Mouse (Mus musculus): Measurements from ENCODE around the gene Olfr1257. TPM values are rescaled to one million over a fixed set of nuclear protein-coding genes. Genes with fewer than 3 reads are reported as not detected.

The Olfr1257 gene
- not detected in 4 replicates for total RNA-seq (2023)

GRCm38 (mm10) chr2:89878137-89878536, at the start of gene Olfr1257:
Gene Olfr1257 (plus strand): TSS chr2:89878437.

DNA sequence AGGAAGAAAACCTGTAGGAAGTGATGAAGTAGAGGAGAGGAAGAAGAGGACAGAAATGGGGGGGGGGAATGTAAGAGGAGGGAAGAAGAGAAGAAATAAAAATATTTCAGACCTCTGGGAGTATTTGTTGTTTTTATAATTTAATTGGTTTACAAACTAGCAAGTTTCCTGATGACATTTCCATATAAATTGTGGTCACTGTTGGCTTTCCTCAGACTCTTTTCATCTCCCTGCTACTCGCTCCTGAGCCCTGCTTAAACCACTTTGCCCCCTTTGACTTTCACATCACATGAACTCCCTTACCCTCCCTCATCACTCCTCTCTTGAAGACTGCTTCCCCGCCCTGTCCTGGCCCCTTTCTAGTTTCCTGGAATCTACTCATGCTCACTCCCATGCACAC, 36.8 kb upstream of the Olfr1257 start, which contains the start of gene Olfr1256:
Olfr1256 (minus strand) TSS at position 101 of the 400 bp plus-strand sequence.

DNA sequence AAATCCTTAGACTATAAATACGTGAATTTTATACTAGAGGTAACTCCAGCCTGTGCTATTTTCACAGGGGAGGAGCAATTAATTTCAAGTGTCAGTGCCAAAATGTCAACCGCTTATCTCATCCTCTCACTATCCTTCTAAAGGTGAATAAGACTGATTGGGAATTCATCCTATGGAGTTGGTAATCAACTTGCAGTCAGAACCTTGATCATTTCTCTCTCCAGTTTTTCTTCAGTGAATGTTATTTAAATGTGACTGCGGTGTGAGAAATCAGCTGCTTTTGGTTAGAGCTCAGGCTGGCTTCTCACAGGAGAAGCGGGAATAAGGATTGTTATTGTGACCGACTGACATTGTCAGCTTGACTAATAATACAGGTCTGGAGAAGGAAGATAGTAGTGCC, 30.1 kb upstream of the Olfr1257 start, which contains the start of gene Olfr48:
Olfr48 (minus strand) TSS at position 101 of the 400 bp plus-strand sequence.

GRCm38 (mm10) chr2:89927009-89927408, 48.8 kb downstream of the Olfr1257 start, which contains the start of gene Olfr1258:
Gene Olfr1258 (plus strand): TSS chr2:89927309.

Other genes starting within 250 kb of the Olfr1257 start
- not detected in 4 replicates for gene Olfr1249, start 243.5 kb upstream of the Olfr1257 start, total RNA-seq (2023)
- gene Olfr1250, start 217.0 kb upstream of the Olfr1257 start, total RNA-seq (2023), result not detected in 4 replicates
- gene Olfr1251, start 206.5 kb upstream of the Olfr1257 start, total RNA-seq (2023), result not detected in 4 replicates
- not detected in 4 replicates for gene Olfr1252, start 153.4 kb upstream of the Olfr1257 start, total RNA-seq (2023)
- not detected in 4 replicates for gene Olfr1253, start 121.3 kb upstream of the Olfr1257 start, total RNA-seq (2023)
- gene Olfr1254, start 84.8 kb upstream of the Olfr1257 start, total RNA-seq (2023), result not detected in 4 replicates
- not detected in 4 replicates for gene Olfr1255, start 66.4 kb upstream of the Olfr1257 start, total RNA-seq (2023)
- not detected in 4 replicates for gene Olfr1256, start 36.9 kb upstream of the Olfr1257 start, total RNA-seq (2023)
- gene Olfr48, start 30.2 kb upstream of the Olfr1257 start, total RNA-seq (2023), result not detected in 4 replicates
- gene Olfr1258, start 48.9 kb downstream of the Olfr1257 start, total RNA-seq (2023), result not detected in 4 replicates
- gene Olfr1259, start 70.2 kb downstream of the Olfr1257 start, total RNA-seq (2023), result not detected in 4 replicates
- not detected in 4 replicates for gene Olfr1260, start 95.9 kb downstream of the Olfr1257 start, total RNA-seq (2023)
- not detected in 4 replicates for gene Olfr1261, start 112.8 kb downstream of the Olfr1257 start, total RNA-seq (2023)
- gene Olfr1262, start 121.7 kb downstream of the Olfr1257 start, total RNA-seq (2023), result not detected in 4 replicates
- not detected in 4 replicates for gene Olfr1263, start 133.7 kb downstream of the Olfr1257 start, total RNA-seq (2023)
- not detected in 4 replicates for gene Olfr1264, start 147.1 kb downstream of the Olfr1257 start, total RNA-seq (2023)
- 0.09 TPM in 1 of 4 replicates, not detected in the others for gene Olfr1265, start 156.9 kb downstream of the Olfr1257 start, total RNA-seq (2023)
- not detected in 4 replicates for gene Olfr140, start 185.2 kb downstream of the Olfr1257 start, total RNA-seq (2023)
- not detected in 4 replicates for gene Olfr1269, start 243.0 kb downstream of the Olfr1257 start, total RNA-seq (2023)

Measured in B cell, adult 62 days (primary cell).